In genomic region chr3:118562311-118562671, GRCm38 (mm10) we compare ENCODE assay signal across 8 mouse cellular contexts. TPM values are rescaled to one million over a fixed set of nuclear protein-coding genes. Genes with fewer than 3 reads are reported as not detected.
A peak's percentile ranks its signal among the peaks of the same experiment; 100 is the strongest.
DNase-seq lines count a peak whose midpoint lies in the region; ATAC-seq and TF ChIP-seq lines count a peak whose summit lies in the region.

No protein-coding gene starts in this region.

- H3K4me3 ChIP-seq in cerebellum, adult 2 months (replicated peaks; ENCODE audit: insufficient read depth, low read depth, low read length): peak overlapping the region; percentile 48
- H3K4me3 ChIP-seq in limb, embryonic 12.5 days (replicated peaks): peak overlapping the region; percentile 76
- H3K4me3 ChIP-seq in neural tube, embryonic 13.5 days: peak overlapping the region; percentile 68

- no peak overlapping the region for H3K27ac ChIP-seq in cerebellum, adult 2 months (ENCODE audit: insufficient read depth, low read length)
- H3K27ac ChIP-seq in limb, embryonic 12.5 days: peak overlapping the region; percentile 41; the same call in 1 of the 2 replicates
- no peak overlapping the region for H3K27ac ChIP-seq in neural tube, embryonic 13.5 days (replicated peaks)

- no peak for DNase-seq in cerebellum, adult 2 months
- DNase-seq in cerebellum, adult 9-10 months: no peak
- peak; percentile 4 for DNase-seq in urinary bladder, postnatal 25 days (ENCODE audit: low spot score)
- DNase-seq in urinary bladder, postnatal 10 days (ENCODE audit: low spot score): no peak
- DNase-seq in adipocyte (ENCODE audit: low spot score): no peak
- no peak for DNase-seq in cerebellum, adult 11 months

- no peaks in the 10 kb centered on the region; the same call in 1 of the 2 replicates for H3K4me1 ChIP-seq in cerebellum, adult 2 months (ENCODE audit: control insufficient read depth, insufficient read depth, low read length)
- no peaks in the 10 kb centered on the region for H3K4me1 ChIP-seq in limb, embryonic 12.5 days (replicated peaks)
- H3K4me1 ChIP-seq in neural tube, embryonic 13.5 days (replicated peaks): peaks cover 12% of the 10 kb centered on the region

- H3K4me2 ChIP-seq in limb, embryonic 12.5 days: peak overlapping the region; percentile 84
- peak overlapping the region; percentile 91 for H3K4me2 ChIP-seq in neural tube, embryonic 13.5 days

- H3K9ac ChIP-seq in limb, embryonic 12.5 days (replicated peaks): peak overlapping the region; percentile 79
- H3K9ac ChIP-seq in neural tube, embryonic 13.5 days: peak overlapping the region; percentile 77

- WGBS in cerebellum, adult 2 months: 2% methylated on average over 18 of the region's 18 CpGs
- under 1% methylated on average over 18 of the region's 18 CpGs for WGBS in limb, embryonic 12.5 days
- 3% methylated on average over 18 of the region's 18 CpGs for WGBS in neural tube, embryonic 13.5 days

- no peaks in the 10 kb centered on the region; the same call in 1 of the 2 replicates for H3K27me3 ChIP-seq in cerebellum, adult 2 months (ENCODE audit: control insufficient read depth, insufficient read depth, low read length)
- H3K27me3 ChIP-seq in limb, embryonic 12.5 days: no peaks in the 10 kb centered on the region
- no peaks in the 10 kb centered on the region for H3K27me3 ChIP-seq in neural tube, embryonic 13.5 days

- no peak for TF ChIP-seq CTCF in cerebellum, adult 2 months (IDR thresholded peaks at IDR 0.05; ENCODE audit: borderline replicate concordance, insufficient read depth, low read depth, low read length)

- no peak for TF ChIP-seq POLR2A in cerebellum, adult 2 months (IDR thresholded peaks at IDR 0.05; ENCODE audit: borderline replicate concordance, insufficient read depth, low read length)

- no peaks in the 10 kb centered on the region for H3K36me3 ChIP-seq in limb, embryonic 12.5 days
- H3K36me3 ChIP-seq in neural tube, embryonic 13.5 days: no peaks in the 10 kb centered on the region

- peak; percentile 78; the same call in 1 of the 2 replicates for ATAC-seq in limb, embryonic 12.5 days (ENCODE audit: insufficient number of reproducible peaks, insufficient read depth, low FRiP score, low TSS enrichment, low read depth)
- ATAC-seq in neural tube, embryonic 13.5 days (ENCODE audit: low read depth): peak; percentile 74

- no peaks in the 10 kb centered on the region for H3K9me3 ChIP-seq in limb, embryonic 12.5 days
- no peaks in the 10 kb centered on the region for H3K9me3 ChIP-seq in neural tube, embryonic 13.5 days

RNA-seq across cellular contexts. Expression of gene Dpyd, which starts 0.4 kb away (rescaled TPM):
- polyA plus RNA-seq in cerebellum, adult 2 months (2012; rRNA removed): 2.1 and 2.3 TPM in 2 replicates
- polyA plus RNA-seq in limb, embryonic 12.5 days (2016; fragmentation: Nextera tagmentation; extraction: Ambion mirVana): 11.8 TPM in 2 replicates
- polyA plus RNA-seq in neural tube, embryonic 13.5 days (2015; fragmentation: Nextera tagmentation; extraction: Ambion mirVana): 6.0 and 6.8 TPM in 2 replicates
